Mouse (Mus musculus) midbrain, postnatal 0 days (tissue): Measurements from ENCODE around the gene Chsy1. TPM values are rescaled to one million over a fixed set of nuclear protein-coding genes. Genes with fewer than 3 reads are reported as not detected.

ENCODE experiments used
- ATAC-seq: fragments of 200-750 bp; cut with Nextera tagmentation; 2 replicates; pipeline ENCODE4 v1.8.0; 2017; ENCODE audit warnings: moderate number of reproducible peaks, mild to moderate bottlenecking, moderate TSS enrichment, moderate library complexity; ENCODE audit not compliant: low FRiP score
- DNase-seq: peaks from one replicate; pipeline ENCODE4 v3.0.0-alpha.2; 2015; ENCODE audit warnings: low spot score
- H3K27ac ChIP-seq: fragments of 300-500 bp; sonication (generic); 2 replicates; pipeline ENCODE4 v1.5.1; 2014; ENCODE audit warnings: low read depth, mild to moderate bottlenecking, low read length, mixed read lengths
- H3K27me3 ChIP-seq: fragments of 300-500 bp; sonication (generic); 2 replicates; pipeline ENCODE4 v1.6.1; 2014; ENCODE audit warnings: low read length, control low read depth, mixed read lengths; ENCODE audit not compliant: insufficient read depth
- H3K36me3 ChIP-seq: fragments of 300-500 bp; sonication (generic); 2 replicates; pipeline ENCODE4 v1.6.1; 2014; ENCODE audit warnings: low read length, control low read depth, mixed read lengths; ENCODE audit not compliant: insufficient read depth
- H3K4me1 ChIP-seq: fragments of 300-500 bp; sonication (generic); 2 replicates; pipeline ENCODE4 v1.6.1; 2014; ENCODE audit warnings: mild to moderate bottlenecking, control low read depth, antibody characterized with exemption, low read length, mixed read lengths; ENCODE audit not compliant: insufficient read depth
- H3K4me2 ChIP-seq: fragments of 300-500 bp; sonication (generic); 2 replicates; pipeline ENCODE4 v1.6.1; 2014; ENCODE audit warnings: low read depth, mild to moderate bottlenecking, low read length, mixed read lengths; ENCODE audit not compliant: poor library complexity, severe bottlenecking
- H3K4me3 ChIP-seq: fragments of 300-500 bp; sonication (generic); 2 replicates; pipeline ENCODE4 v1.5.1; 2014; ENCODE audit warnings: low read depth, mild to moderate bottlenecking, low read length, moderate library complexity
- H3K9ac ChIP-seq: fragments of 300-500 bp; sonication (generic); replicated peaks from 2 replicates; pipeline ENCODE4 v1.6.1; 2014; ENCODE audit warnings: mild to moderate bottlenecking, low read length, moderate library complexity, mixed read lengths; ENCODE audit not compliant: poor library complexity, severe bottlenecking
- H3K9me3 ChIP-seq: fragments of 300-500 bp; sonication (generic); 2 replicates; pipeline ENCODE4 v1.6.1; 2016; ENCODE audit warnings: low read length, control low read depth
- CTCF ChIP-seq: IDR thresholded peaks from 2 replicates; pipeline ENCODE4 v1.5.1; 2016; ENCODE audit warnings: antibody characterized with exemption, mild to moderate bottlenecking
- WGBS: fragments of 180-500 bp; shearing (Covaris S2); extraction: QIAGEN DNeasy Blood & Tissue Kit; methylation state at CpG from one replicate; pipeline ENCODE4 v1.1.7; 2014; 5-methylcytosine and 5-hydroxymethylcytosine counted together
- polyA plus RNA-seq: library from polyadenylated mRNA; unstranded; fragments of >200 nt; fragmentation: Nextera tagmentation; extraction: Ambion mirVana; gene quantifications from 2 replicates; pipeline ENCODE4 v1.2.1, GENCODE M21; 2015
- total RNA-seq: library from RNA; depleted of rRNA; stranded (reverse); fragments of >200 nt; gene quantifications from 2 replicates; pipeline ENCODE4 v1.2.3, GENCODE M21; 2014; rRNA removed

Gene Chsy1
- total and polyA plus RNA-seq, 2 experiments from 2014 or later = 7.2 to 38.9 TPM

DNA sequence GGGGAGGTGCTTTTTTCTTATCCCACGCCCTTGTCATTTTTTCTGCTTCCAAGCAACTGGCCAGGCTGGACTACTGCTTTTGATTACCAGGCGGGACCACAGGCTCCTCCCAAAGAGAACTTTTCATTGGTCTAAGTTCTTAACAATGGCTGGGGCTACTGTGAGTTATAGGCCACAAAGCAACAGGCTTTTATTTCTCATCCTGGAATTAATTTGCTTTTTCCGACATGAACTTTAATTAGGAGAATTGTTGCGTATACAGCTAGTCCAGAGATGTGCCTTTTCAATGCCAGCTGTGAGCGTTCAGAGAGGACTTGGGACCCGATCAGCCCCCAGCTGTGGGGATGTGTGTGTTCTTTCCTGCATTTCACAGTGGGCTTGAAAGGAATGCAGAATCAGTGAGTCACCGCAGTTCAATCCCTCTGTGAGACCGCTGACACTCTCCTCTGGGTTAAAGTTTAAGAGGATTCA is 113.3 kb downstream of the Chsy1 start:
- H3K9me3 ChIP-seq = no peaks in the 10 kb centered on the region
- no peaks in the 10 kb centered on the region for H3K4me1 ChIP-seq
- no peak overlapping the region for H3K4me3 ChIP-seq
- WGBS = 21% methylated on average over 8 of the region's 8 CpGs
- no peak overlapping the region for H3K9ac ChIP-seq
- ATAC-seq (no peak), DNase-seq (no peak)
- no peaks in the 10 kb centered on the region for H3K27me3 ChIP-seq
- no peak overlapping the region for H3K27ac ChIP-seq
- H3K36me3 ChIP-seq = no peaks in the 10 kb centered on the region
- H3K4me2 ChIP-seq = no peak overlapping the region
- no peak for TF ChIP-seq CTCF

Other genes starting within 250 kb of the Chsy1 start
- gene Pcsk6, start 247.8 kb upstream of the Chsy1 start, total RNA-seq = 8.3 and 14.9 TPM in 2 replicates
- 1.5 and 1.8 TPM in 2 replicates for gene Pcsk6, start 247.8 kb upstream of the Chsy1 start, polyA plus RNA-seq
- not detected in 2 replicates for gene Gm45213, start 65.9 kb upstream of the Chsy1 start, total RNA-seq
- not detected in 2 replicates for gene Gm45213, start 65.9 kb upstream of the Chsy1 start, polyA plus RNA-seq
- 37.0 and 48.2 TPM in 2 replicates for gene Snrpa1, start 50.5 kb upstream of the Chsy1 start, total RNA-seq
- gene Snrpa1, start 50.5 kb upstream of the Chsy1 start, polyA plus RNA-seq = 131 and 140 TPM in 2 replicates
- gene Selenos, start 29.9 kb upstream of the Chsy1 start, total RNA-seq = 24.1 and 46.7 TPM in 2 replicates
- 116 and 125 TPM in 2 replicates for gene Selenos, start 29.9 kb upstream of the Chsy1 start, polyA plus RNA-seq